Mouse (Mus musculus) ES-E14 (cell line): ENCODE measurements around the gene Tldc1.

Experiments
- MAFK ChIP-seq: IDR thresholded peaks from 2 replicates; pipeline ENCODE4 v1.6.1; 2014; ENCODE audit warnings: mild to moderate bottlenecking, low read depth, low read length, inconsistent platforms; ENCODE audit not compliant: insufficient read depth
- ZC3H11A ChIP-seq: IDR thresholded peaks from 2 replicates; pipeline ENCODE4 v1.6.1; 2012; ENCODE audit warnings: low read depth, mild to moderate bottlenecking, inconsistent platforms, low read length, borderline replicate concordance
- ZNF384 ChIP-seq: IDR thresholded peaks from 2 replicates; pipeline ENCODE4 v1.6.1; 2012; ENCODE audit warnings: low read depth, low read length, inconsistent platforms

DNA sequence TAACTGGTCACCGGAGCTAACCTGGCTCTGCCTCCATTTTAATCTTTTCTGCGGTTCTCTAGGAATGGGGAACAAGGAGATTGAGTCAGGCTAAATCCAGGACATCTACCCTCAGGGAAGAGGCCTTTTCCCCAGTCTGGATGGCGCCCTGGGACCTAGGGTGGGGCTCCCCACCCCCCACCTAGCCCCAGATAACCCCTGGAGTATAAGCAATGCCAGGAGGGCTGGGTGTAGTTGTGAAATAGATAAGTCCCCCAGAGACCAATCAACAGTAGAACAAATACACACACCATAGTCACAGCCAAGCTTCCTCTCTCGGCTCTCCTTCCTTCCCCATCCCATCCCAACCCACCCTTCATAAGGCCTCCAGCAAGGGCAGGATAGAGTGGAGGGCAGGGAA is 29.5 kb upstream of the Tldc1 start:
- TF ChIP-seq ZNF384 (no peak), ZC3H11A (no peak), MAFK (no peak)
